Mouse (Mus musculus): ENCODE results near the gene Oas1a. TPM values are rescaled to one million over a fixed set of nuclear protein-coding genes. Genes with fewer than 3 reads are reported as not detected.
"Not testable (repeated sequence)": the region's sequence is repeated elsewhere in the genome, so short reads cannot be mapped to it uniquely, and the experiment has no call there.

Oas1a gene
- total RNA-seq (2021), result under 1 TPM in 1 of 2 experiments, not detected in 1; 0.29 TPM
- long read RNA-seq, experiment 1, result 0 reads
- long read RNA-seq, experiment 2, partial matches to known transcripts, result 0 of 1 reads
- long read RNA-seq, experiment 2, other reads (novel, unspliced or antisense), result 1 of 1 reads

- DNase-seq (ENCODE audit: low spot score in 2 of 2); H3K4me3 ChIP-seq; H3K27ac ChIP-seq: not testable (repeated sequence)
Measured at GRCm38 (mm10) chr5:120906791-120907733, at the start of gene Oas1a. Gene Oas1a, minus strand, starts transcription at chr5:120907521.

- H3K4me3 ChIP-seq, result no peak overlapping the region
- peak; percentile 90 for TF ChIP-seq CTCF (conservative IDR thresholded peaks at IDR 0.05)
- no peak overlapping the region for H3K27ac ChIP-seq
- DNase-seq (ENCODE audit: low spot score in 2 of 2), result peak in 1 of 2 experiments; percentile 71
Measured at GRCm38 (mm10) chr5:120953974-120954373, 46.7 kb upstream of the Oas1a start.

GRCm38 (mm10) chr5:120952242-120952770 is 45.0 kb upstream of the Oas1a start:
- DNase-seq (ENCODE audit: low spot score in 2 of 2), result no peak
- H3K4me3 ChIP-seq, result no peak overlapping the region
- no peak for TF ChIP-seq CTCF (conservative IDR thresholded peaks at IDR 0.05)
- H3K27ac ChIP-seq, result no peak overlapping the region

- DNase-seq (ENCODE audit: low spot score in 2 of 2), result peak in 1 of 2 experiments; percentile 25
- no peak for TF ChIP-seq CTCF (conservative IDR thresholded peaks at IDR 0.05)
- peak overlapping the region; percentile 0; the same call in 1 of the 2 replicates for H3K27ac ChIP-seq
- no peak overlapping the region for H3K4me3 ChIP-seq
Measured at GRCm38 (mm10) chr5:120942076-120942475, 34.8 kb upstream of the Oas1a start.

GRCm38 (mm10) chr5:120938586-120938985 is 31.3 kb upstream of the Oas1a start:
- no peak overlapping the region for H3K4me3 ChIP-seq
- no peak for DNase-seq (ENCODE audit: low spot score in 2 of 2)
- no peak overlapping the region for H3K27ac ChIP-seq
- TF ChIP-seq CTCF (conservative IDR thresholded peaks at IDR 0.05), result peak; percentile 21

- Histone ChIP-seq H3K27ac (no peak overlapping the region), H3K4me3 (no peak overlapping the region)
- TF ChIP-seq CTCF (conservative IDR thresholded peaks at IDR 0.05), result no peak
- no peak for DNase-seq (ENCODE audit: low spot score in 2 of 2)
Measured at GRCm38 (mm10) chr5:120937841-120938240, 30.5 kb upstream of the Oas1a start.

GRCm38 (mm10) chr5:120933966-120934365 is 26.6 kb upstream of the Oas1a start:
- DNase-seq (ENCODE audit: low spot score in 2 of 2), result no peak
- no peak for TF ChIP-seq CTCF (conservative IDR thresholded peaks at IDR 0.05)

GRCm38 (mm10) chr5:120927036-120927435 is 19.7 kb upstream of the Oas1a start:
- Histone ChIP-seq H3K27ac (no peak overlapping the region), H3K4me3 (no peak overlapping the region)
- DNase-seq (ENCODE audit: low spot score in 2 of 2), result no peak
- TF ChIP-seq CTCF (conservative IDR thresholded peaks at IDR 0.05), result peak; percentile 72

More at GRCm38 (mm10) chr5:120933966-120934365, 26.6 kb upstream of the Oas1a start:
- no peak overlapping the region for H3K4me3 ChIP-seq
- no peak overlapping the region for H3K27ac ChIP-seq

- H3K4me3 ChIP-seq; H3K27ac ChIP-seq; DNase-seq (ENCODE audit: low spot score in 2 of 2): not testable (repeated sequence)
Measured at GRCm38 (mm10) chr5:120926311-120926710, 19.0 kb upstream of the Oas1a start.

- not testable (repeated sequence) for DNase-seq (ENCODE audit: low spot score in 2 of 2); H3K27ac ChIP-seq; H3K4me3 ChIP-seq
Measured at GRCm38 (mm10) chr5:120924520-120924919, 17.2 kb upstream of the Oas1a start.

- H3K27ac ChIP-seq, result no peak overlapping the region
- DNase-seq (ENCODE audit: low spot score in 2 of 2), result no peak
- TF ChIP-seq CTCF (conservative IDR thresholded peaks at IDR 0.05), result no peak
- H3K4me3 ChIP-seq, result no peak overlapping the region
Measured at GRCm38 (mm10) chr5:120923969-120924368, 16.6 kb upstream of the Oas1a start.

- no peak for DNase-seq (ENCODE audit: low spot score in 2 of 2)
- H3K27ac ChIP-seq, result no peak overlapping the region
- TF ChIP-seq CTCF (conservative IDR thresholded peaks at IDR 0.05), result no peak
- H3K4me3 ChIP-seq, result no peak overlapping the region
Measured at GRCm38 (mm10) chr5:120920296-120920695, 13.0 kb upstream of the Oas1a start.

GRCm38 (mm10) chr5:120919156-120919935 is 12.0 kb upstream of the Oas1a start:
- H3K27ac ChIP-seq; DNase-seq (ENCODE audit: low spot score in 2 of 2): not testable (repeated sequence)

GRCm38 (mm10) chr5:120914204-120914603 is 6.9 kb upstream of the Oas1a start, which contains the start of gene Oas1d:
Gene Oas1d, plus strand, starts transcription at chr5:120914536.
- not testable (repeated sequence) for H3K4me3 ChIP-seq; H3K27ac ChIP-seq; DNase-seq (ENCODE audit: low spot score in 2 of 2)

More at GRCm38 (mm10) chr5:120919156-120919935, 12.0 kb upstream of the Oas1a start:
- not testable (repeated sequence) for H3K4me3 ChIP-seq
